Mouse (Mus musculus) ZHBTc4 (cell line): ENCODE results near the gene Pnmt.
"Not testable (repeated sequence)": the region's sequence is repeated elsewhere in the genome, so short reads cannot be mapped to it uniquely, and the experiment has no call there.

Experiments
- DNase-seq: peaks from one replicate; pipeline ENCODE4 v3.0.0-alpha.2; 2011; ENCODE audit warnings: low read depth, low spot score

Pnmt gene

DNA sequence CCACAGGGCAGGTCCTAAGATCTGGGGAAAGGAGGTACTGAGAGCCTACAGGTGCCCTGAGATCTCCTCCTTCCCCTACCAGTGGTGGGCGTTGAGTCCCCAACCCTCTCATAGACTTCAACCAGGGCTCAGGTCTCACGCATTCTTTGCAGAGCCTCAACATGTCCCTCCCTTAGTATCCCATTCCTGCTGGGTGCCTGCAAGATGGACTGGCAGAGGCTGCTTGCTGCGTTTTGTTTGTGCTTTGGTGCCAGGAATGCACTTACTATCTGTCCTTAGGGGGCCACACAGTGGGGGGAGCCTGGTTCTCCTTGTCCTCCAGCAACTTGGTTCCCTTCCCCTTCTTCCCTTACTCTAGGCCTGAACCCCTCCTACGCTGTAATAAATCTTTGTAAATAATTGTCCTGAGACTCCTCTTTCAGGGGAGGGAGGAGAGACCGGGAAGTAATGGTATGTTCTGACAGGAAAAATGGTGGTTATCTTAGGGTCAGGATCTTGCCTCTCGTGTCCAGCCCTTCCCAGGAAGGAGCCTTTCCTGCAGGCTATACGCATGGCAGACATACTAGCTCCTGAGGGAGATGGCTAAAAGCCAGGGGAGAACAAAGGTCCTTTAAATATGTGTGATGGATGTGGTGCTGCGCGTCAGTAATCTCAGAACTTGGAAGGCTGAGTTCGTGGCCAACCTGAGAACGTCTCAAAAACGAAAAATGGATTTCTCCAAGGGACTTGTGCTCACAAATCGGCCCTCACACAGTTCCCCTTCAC lies 28.7 kb upstream of the Pnmt start:
- no peak for DNase-seq

- peak; percentile 96 for DNase-seq
Observed at GRCm38 (mm10) chr11:98358161-98359083, 27.8 kb upstream of the Pnmt start, which contains the start of gene Stard3. Stard3 (plus strand) TSS chr11:98358368.

DNA sequence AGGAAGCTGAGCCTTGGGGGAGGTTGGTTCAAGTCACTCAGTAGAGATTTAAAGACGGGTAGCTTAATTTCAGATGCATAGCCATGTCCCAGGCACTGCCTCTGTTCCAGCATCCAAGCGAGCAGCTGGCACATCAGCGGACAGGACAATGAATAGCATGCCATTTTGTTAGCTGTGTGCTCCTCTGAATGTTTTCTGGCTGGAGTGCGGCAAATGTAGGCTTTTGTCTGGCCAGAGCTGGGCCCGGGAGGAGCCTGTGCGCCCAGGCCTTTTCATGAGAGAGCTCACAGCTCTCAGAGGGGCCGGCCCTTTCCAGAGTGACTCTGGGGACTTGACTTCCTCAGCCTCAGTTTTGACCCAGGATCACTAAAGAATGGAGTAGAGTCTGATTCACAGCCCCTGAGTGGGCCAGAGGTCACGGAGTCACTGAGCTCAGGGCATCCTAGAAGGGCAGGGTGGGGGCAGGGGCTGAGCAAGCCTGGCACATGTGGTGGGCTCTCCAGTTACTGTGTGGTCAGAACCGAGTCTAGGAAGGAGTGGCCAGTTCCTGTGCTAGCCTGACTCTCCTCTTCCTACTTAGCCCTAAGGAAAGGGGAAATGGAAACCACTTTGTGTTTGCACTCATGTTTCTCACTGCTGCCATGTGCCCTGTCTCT lies 25.3 kb upstream of the Pnmt start:
- DNase-seq: no peak

DNA sequence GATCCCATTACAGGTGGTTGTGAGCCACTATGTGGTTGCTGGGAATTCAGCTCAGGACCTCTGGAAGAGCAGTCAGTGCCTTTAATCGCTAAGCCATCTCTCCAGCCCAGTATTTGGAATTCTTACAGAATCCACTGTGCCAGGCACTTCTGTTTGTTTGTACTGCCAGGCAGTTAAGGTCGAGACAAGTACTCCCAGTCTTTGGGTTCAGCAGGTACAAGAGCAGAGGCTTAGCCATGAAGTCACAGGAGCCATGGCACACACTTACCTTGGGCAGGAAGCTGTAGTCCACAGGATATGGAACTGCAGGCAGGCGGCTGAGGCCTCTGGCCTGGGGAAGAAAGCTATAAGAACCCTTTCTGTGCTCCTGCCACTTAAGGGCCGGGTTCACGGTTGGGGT lies 22.4 kb upstream of the Pnmt start:
- no peak for DNase-seq

DNA sequence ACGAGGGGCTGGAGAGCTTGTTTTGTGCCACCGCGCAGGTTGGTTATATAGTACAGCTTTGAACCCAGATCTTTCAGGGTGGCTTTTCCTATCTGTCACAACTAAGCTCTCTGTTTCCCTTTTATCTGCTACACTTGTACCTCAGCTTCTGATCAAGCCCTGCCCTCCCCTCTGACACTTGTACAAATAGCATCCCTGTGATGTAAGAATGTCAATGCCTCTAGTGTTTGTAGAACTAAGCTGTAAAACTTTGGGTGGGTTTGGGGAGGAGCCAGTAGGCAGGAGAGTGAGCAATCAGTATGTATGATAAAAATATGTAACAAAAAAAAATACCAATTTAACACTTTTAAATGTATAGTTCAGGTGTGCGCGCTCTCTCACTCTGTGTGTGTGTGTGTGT lies 21.8 kb upstream of the Pnmt start:
- DNase-seq: no peak

- no peak for DNase-seq
Observed at GRCm38 (mm10) chr11:98366290-98366689, 20.0 kb upstream of the Pnmt start.

DNA sequence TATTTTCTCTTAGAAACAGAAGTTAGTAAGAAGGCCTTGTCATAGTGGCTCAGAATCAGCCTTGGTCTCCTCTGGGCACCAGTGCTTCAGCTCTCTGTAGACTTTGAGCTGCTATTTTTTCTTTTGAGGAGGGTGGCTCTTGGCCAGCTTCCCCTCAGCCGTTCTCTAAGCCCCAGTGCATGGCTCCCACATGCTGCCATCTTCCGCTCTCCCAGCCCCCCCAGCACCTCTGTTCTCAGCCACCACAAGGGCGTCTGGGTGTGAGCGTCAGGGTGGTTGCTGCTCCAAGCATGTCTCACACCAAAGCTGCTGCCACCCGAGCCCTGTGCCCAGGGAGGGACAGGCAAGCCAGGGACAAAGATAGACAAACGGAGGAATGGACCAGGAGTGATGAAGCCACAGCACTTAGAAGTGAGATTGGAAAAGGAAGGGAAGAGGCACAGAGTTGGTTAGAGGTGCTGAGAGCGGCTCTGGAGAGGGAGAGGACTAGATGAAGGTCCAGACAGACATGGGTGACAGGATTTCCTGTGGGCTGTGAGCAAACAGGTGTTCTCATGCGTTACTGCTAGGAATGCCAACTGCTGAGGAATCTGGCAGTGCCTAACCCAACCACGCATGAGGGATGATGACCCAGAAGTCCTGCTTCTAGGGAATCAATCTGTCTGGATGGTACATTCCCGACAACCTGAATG lies 18.9 kb upstream of the Pnmt start:
- no peak for DNase-seq

- DNase-seq: no peak
Observed at GRCm38 (mm10) chr11:98367863-98368186, 18.4 kb upstream of the Pnmt start.

GRCm38 (mm10) chr11:98369337-98369736 lies 16.9 kb upstream of the Pnmt start:
- no peak for DNase-seq

GRCm38 (mm10) chr11:98370588-98370987 lies 15.7 kb upstream of the Pnmt start:
- no peak for DNase-seq

- DNase-seq: peak; percentile 86
Observed at GRCm38 (mm10) chr11:98371556-98372240, 14.6 kb upstream of the Pnmt start.

DNA sequence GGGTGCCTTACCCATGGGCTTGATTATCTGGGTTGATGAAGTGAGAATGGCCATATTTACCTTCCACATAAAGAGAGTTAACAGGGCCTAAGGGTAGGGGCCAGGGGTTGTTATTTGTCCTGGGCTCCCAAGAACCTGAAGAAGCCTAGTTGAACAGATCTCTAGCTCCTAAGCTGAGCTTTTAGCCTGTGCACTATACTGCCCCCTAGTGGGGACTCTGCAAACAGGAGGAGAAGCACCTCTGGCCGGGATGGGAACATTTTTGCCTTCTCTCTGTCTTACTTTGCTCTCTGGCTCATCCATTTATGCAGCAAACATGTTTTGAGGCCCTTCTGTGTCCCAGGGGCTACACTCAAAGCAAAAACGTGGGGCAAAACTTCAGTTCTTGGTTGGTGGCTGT lies 13.8 kb upstream of the Pnmt start:
- DNase-seq: peak; percentile 81

DNA sequence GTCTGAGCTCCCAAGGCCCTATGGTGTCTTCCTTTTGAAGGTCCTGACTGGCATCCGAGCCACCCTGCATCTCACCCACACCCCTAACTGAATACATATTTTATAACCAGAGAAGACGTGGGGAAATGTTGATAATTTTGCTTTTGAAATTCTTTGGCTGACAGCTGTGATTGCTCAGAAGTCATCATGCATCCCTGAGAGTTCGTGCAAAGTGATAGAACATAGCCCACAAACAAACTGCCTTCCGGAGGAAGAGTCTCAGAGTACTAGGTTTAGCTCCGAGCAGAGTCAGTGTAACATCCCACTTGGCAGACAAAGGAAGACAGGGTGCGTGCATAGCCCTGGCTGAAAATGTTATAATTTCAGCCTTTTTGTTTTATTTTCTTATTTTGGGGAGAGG lies 13.0 kb upstream of the Pnmt start:
- DNase-seq: no peak

GRCm38 (mm10) chr11:98374266-98374665 lies 12.0 kb upstream of the Pnmt start:
- no peak for DNase-seq

GRCm38 (mm10) chr11:98376756-98377155 lies 9.5 kb upstream of the Pnmt start:
- no peak for DNase-seq

- DNase-seq: no peak
Observed at GRCm38 (mm10) chr11:98377787-98378186, 8.5 kb upstream of the Pnmt start.

DNA sequence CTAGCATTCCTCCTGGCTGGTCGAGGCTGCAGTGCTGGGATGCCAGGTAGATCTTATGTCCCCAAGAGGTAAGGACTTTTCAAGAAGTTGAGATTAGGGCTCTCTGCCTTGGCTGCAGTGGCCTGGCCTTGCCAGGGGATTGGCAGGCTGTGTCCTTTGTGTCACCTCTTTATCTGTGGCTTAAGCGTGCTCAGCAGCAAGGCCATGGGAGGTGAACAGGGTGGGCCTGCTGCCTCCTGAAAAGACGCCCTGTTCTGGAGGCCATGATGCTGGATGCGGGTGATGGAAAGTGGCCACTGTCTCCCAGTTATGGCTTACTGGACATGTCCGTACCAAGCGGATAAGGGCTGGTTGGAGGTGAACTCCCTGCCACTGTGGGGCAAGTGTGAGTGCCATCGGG lies 6.9 kb upstream of the Pnmt start:
- DNase-seq: no peak

GRCm38 (mm10) chr11:98380106-98380505 lies 6.1 kb upstream of the Pnmt start:
- no peak for DNase-seq

GRCm38 (mm10) chr11:98381651-98382050 lies 4.6 kb upstream of the Pnmt start:
- DNase-seq: no peak

- not testable (repeated sequence) for DNase-seq
Observed at GRCm38 (mm10) chr11:98382405-98382804, 3.8 kb upstream of the Pnmt start.
